Mouse (Mus musculus) forebrain, postnatal 0 days (tissue): ENCODE measurements around the gene Mstn. TPM values are rescaled to one million over a fixed set of nuclear protein-coding genes. Genes with fewer than 3 reads are reported as not detected.
A peak's percentile ranks its signal among the peaks of the same experiment; 100 is the strongest.

Source experiments
- ATAC-seq: fragments of 200-750 bp; cut with Nextera tagmentation; 2 replicates; pipeline ENCODE4 v1.8.0; 2017; ENCODE audit warnings: mild to moderate bottlenecking, moderate library complexity
- DNase-seq: peaks from one replicate; pipeline ENCODE4 v3.0.0-alpha.2; 2015
- H3K27ac ChIP-seq: fragments of 300-500 bp; sonication (generic); 2 replicates; pipeline ENCODE4 v1.5.1; 2014; ENCODE audit warnings: low read depth, mild to moderate bottlenecking, antibody characterized with exemption, low read length, moderate library complexity, mixed read lengths
- H3K27me3 ChIP-seq: fragments of 300-500 bp; sonication (generic); 2 replicates; pipeline ENCODE4 v1.6.1; 2014; ENCODE audit warnings: mild to moderate bottlenecking, low read length, mixed read lengths; ENCODE audit not compliant: insufficient read depth
- H3K36me3 ChIP-seq: fragments of 300-500 bp; sonication (generic); 2 replicates; pipeline ENCODE4 v1.6.1; 2014; ENCODE audit warnings: mild to moderate bottlenecking, moderate library complexity; ENCODE audit not compliant: insufficient read depth
- H3K4me1 ChIP-seq: fragments of 300-500 bp; sonication (generic); 2 replicates; pipeline ENCODE4 v1.6.1; 2014; ENCODE audit warnings: antibody characterized with exemption; ENCODE audit not compliant: insufficient read depth
- H3K4me2 ChIP-seq: fragments of 300-500 bp; sonication (generic); 2 replicates; pipeline ENCODE4 v1.6.1; 2014; ENCODE audit warnings: low read depth, mild to moderate bottlenecking, moderate library complexity
- H3K4me3 ChIP-seq: fragments of 300-500 bp; sonication (generic); 2 replicates; pipeline ENCODE4 v1.5.1; 2014; ENCODE audit warnings: low read depth, low read length, mixed read lengths
- H3K9ac ChIP-seq: fragments of 300-500 bp; sonication (generic); 2 replicates; pipeline ENCODE4 v1.6.1; 2014; ENCODE audit warnings: mild to moderate bottlenecking
- H3K9me3 ChIP-seq: fragments of 300-500 bp; sonication (generic); 2 replicates; pipeline ENCODE4 v1.6.1; 2016; ENCODE audit warnings: low read length
- CTCF ChIP-seq: sonication (generic); IDR thresholded peaks from 2 replicates; pipeline ENCODE4 v1.5.1; 2016; ENCODE audit warnings: antibody characterized with exemption, control low read depth, low read depth
- WGBS: fragments of 180-500 bp; shearing (Covaris S2); extraction: QIAGEN DNeasy Blood & Tissue Kit; methylation state at CpG from one replicate; pipeline ENCODE4 v1.1.7; 2014; 5-methylcytosine and 5-hydroxymethylcytosine counted together
- polyA plus RNA-seq: library from polyadenylated mRNA; unstranded; fragments of >200 nt; fragmentation: Nextera tagmentation; extraction: Ambion mirVana; gene quantifications from 2 replicates; pipeline ENCODE4 v1.2.1, GENCODE M21; 2015
- total RNA-seq: library from RNA; depleted of rRNA; stranded (reverse); fragments of >200 nt; gene quantifications from 2 replicates; pipeline ENCODE4 v1.2.3, GENCODE M21; 2014

Gene Mstn
- total and polyA plus RNA-seq, 2 experiments from 2014 or later = 0.98 to 1.4 TPM

DNA sequence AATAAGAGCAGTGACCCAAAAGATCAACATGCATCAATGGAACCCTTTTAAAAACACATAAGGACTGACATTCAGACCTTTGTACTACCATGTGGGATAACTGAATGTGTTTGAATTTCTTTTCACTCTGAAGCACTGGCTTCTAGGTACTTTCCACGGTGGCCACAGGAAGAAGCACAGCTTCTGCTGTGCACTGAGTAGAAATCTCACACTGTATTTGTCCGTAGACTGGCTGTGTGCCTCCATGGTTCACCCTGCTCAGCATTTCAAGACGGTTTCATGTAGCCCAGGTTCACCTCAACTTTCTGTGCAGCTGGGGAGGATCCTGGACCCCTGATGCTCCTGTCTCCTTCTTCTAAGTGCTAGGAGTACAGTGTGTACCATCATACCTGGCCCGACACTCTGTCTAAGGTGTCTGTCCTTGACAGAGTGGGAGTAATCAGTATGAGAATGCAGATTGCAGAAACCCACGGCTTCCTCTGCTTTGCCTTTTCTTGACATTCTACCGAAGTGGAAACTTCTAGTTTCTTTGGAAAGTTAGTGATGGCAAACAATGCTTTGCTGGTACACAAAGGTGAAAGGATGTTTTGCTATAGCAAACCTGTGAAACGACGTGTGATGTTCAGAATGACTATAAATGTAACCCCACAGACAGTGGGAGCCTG lies 11.5 kb upstream of the Mstn start:
- 83% methylated on average over 8 of the region's 8 CpGs for WGBS
- Histone ChIP-seq H3K4me1 (no peaks in the 10 kb centered on the region), H3K27ac (no peak overlapping the region), H3K36me3 (no peaks in the 10 kb centered on the region), H3K4me3 (no peak overlapping the region), H3K27me3 (no peaks in the 10 kb centered on the region), H3K9me3 (no peaks in the 10 kb centered on the region), H3K9ac (no peak overlapping the region), H3K4me2 (no peak overlapping the region)
- DNase-seq (no peak), ATAC-seq (no peak)
- TF ChIP-seq CTCF = no peak

- Histone ChIP-seq H3K36me3 (no peaks in the 10 kb centered on the region), H3K9me3 (no peaks in the 10 kb centered on the region), H3K4me2 (no peak overlapping the region), H3K27me3 (no peaks in the 10 kb centered on the region), H3K4me1 (no peaks in the 10 kb centered on the region), H3K9ac (no peak overlapping the region), H3K4me3 (no peak overlapping the region), H3K27ac (no peak overlapping the region)
- TF ChIP-seq CTCF = peak; percentile 83
- peak; percentile 78 for ATAC-seq
- peak; percentile 86 for DNase-seq
- WGBS = 50% methylated on average over 9 of the region's 9 CpGs
These were observed 8.1 kb upstream of the Mstn start for GRCm38 (mm10) chr1:53053087-53054022.

GRCm38 (mm10) chr1:53059106-53059505 lies 2.3 kb upstream of the Mstn start:
- no peak overlapping the region for H3K9ac ChIP-seq
- no peak overlapping the region for H3K4me2 ChIP-seq
- no peaks in the 10 kb centered on the region for H3K36me3 ChIP-seq
- DNase-seq (no peak), ATAC-seq (no peak)
- peaks cover 3% of the 10 kb centered on the region; the same call in 1 of the 2 replicates for H3K4me1 ChIP-seq
- H3K9me3 ChIP-seq = no peaks in the 10 kb centered on the region
- H3K4me3 ChIP-seq = no peak overlapping the region
- TF ChIP-seq CTCF = no peak
- no peaks in the 10 kb centered on the region for H3K27me3 ChIP-seq
- 75% methylated on average over 5 of the region's 5 CpGs for WGBS
- H3K27ac ChIP-seq = no peak overlapping the region

GRCm38 (mm10) chr1:53060499-53060898 lies 941 bp upstream of the Mstn start:
- H3K36me3 ChIP-seq = no peaks in the 10 kb centered on the region
- no peak overlapping the region for H3K4me3 ChIP-seq
- no peak overlapping the region for H3K4me2 ChIP-seq
- H3K9ac ChIP-seq = no peak overlapping the region
- ATAC-seq (no peak), DNase-seq (no peak)
- H3K27ac ChIP-seq = no peak overlapping the region
- 19% methylated on average over 8 of the region's 8 CpGs for WGBS
- H3K27me3 ChIP-seq = no peaks in the 10 kb centered on the region
- H3K9me3 ChIP-seq = no peaks in the 10 kb centered on the region
- H3K4me1 ChIP-seq = peaks cover 3% of the 10 kb centered on the region; the same call in 1 of the 2 replicates
- no peak for TF ChIP-seq CTCF

- H3K4me2 ChIP-seq = peak overlapping the region; percentile 18
- H3K9ac ChIP-seq = no peak overlapping the region
- H3K9me3 ChIP-seq = no peaks in the 10 kb centered on the region
- WGBS = 38% methylated on average over 13 of the region's 13 CpGs
- ATAC-seq (peak; percentile 96), DNase-seq (peak; percentile 78)
- no peaks in the 10 kb centered on the region for H3K36me3 ChIP-seq
- TF ChIP-seq CTCF = no peak
- H3K27me3 ChIP-seq = no peaks in the 10 kb centered on the region
- 0 out of 2 replicates have a peak overlapping the region, but pooled peaks have one; percentile 13 for H3K4me3 ChIP-seq
- H3K27ac ChIP-seq = 0 out of 2 replicates have a peak overlapping the region, but pooled peaks have one; percentile 54
- peaks cover 3% of the 10 kb centered on the region; the same call in 1 of the 2 replicates for H3K4me1 ChIP-seq
These were observed 600 bp downstream of the Mstn start for GRCm38 (mm10) chr1:53061871-53062608.

- H3K36me3 ChIP-seq = no peaks in the 10 kb centered on the region
- no peaks in the 10 kb centered on the region for H3K9me3 ChIP-seq
- ATAC-seq = no peak
- H3K4me1 ChIP-seq = peaks cover 3% of the 10 kb centered on the region; the same call in 1 of the 2 replicates
- WGBS = 79% methylated on average over 4 of the region's 4 CpGs
- no peak overlapping the region for H3K4me3 ChIP-seq
- no peaks in the 10 kb centered on the region for H3K27me3 ChIP-seq
- H3K4me2 ChIP-seq = no peak overlapping the region
- DNase-seq = no peak
- no peak overlapping the region for H3K27ac ChIP-seq
- H3K9ac ChIP-seq = no peak overlapping the region
- TF ChIP-seq CTCF = no peak
These were observed 2.5 kb downstream of the Mstn start for GRCm38 (mm10) chr1:53063921-53064320.
